Mouse (Mus musculus): ENCODE measurements around the gene Dnaja3. TPM values are rescaled to one million over a fixed set of nuclear protein-coding genes. Genes with fewer than 3 reads are reported as not detected.
A peak's percentile ranks its signal among the peaks of the same experiment; 100 is the strongest.

The Dnaja3 gene
- polyA plus RNA-seq, 1 experiment from 2014 or later, result 95.3 TPM

GRCm38 (mm10) chr16:4605514-4606131 is 34.2 kb upstream of the Dnaja3 start:
- H3K27me3 ChIP-seq (ENCODE audit: insufficient read depth, low read length), result no peaks in the 10 kb centered on the region
- H3K4me1 ChIP-seq (ENCODE audit: insufficient read depth, low read length), result peaks cover 81% of the 10 kb centered on the region
- peaks cover 10% of the 10 kb centered on the region for H3K36me3 ChIP-seq (ENCODE audit: insufficient read depth, low read length)
- no peak for ATAC-seq (ENCODE audit: low FRiP score, low TSS enrichment)
- H3K4me3 ChIP-seq (ENCODE audit: low read length), result no peak overlapping the region
- peak overlapping the region; percentile 14; the same call in 1 of the 2 replicates for H3K4me2 ChIP-seq (replicated peaks; ENCODE audit: low read depth, low read length)
- H3K9ac ChIP-seq (replicated peaks; ENCODE audit: low read length), result no peak overlapping the region
- peak overlapping the region; percentile 41 for H3K27ac ChIP-seq (ENCODE audit: low read length)
- 38% methylated on average over 13 of the region's 13 CpGs for WGBS
- no peaks in the 10 kb centered on the region for H3K9me3 ChIP-seq (ENCODE audit: low read length)

GRCm38 (mm10) chr16:4606431-4607084 is 33.2 kb upstream of the Dnaja3 start:
- 12% methylated on average over 5 of the region's 5 CpGs for WGBS
- Histone ChIP-seq H3K4me3 (ENCODE audit: low read length) (no peak overlapping the region), H3K27me3 (ENCODE audit: insufficient read depth, low read length) (no peaks in the 10 kb centered on the region), H3K4me1 (ENCODE audit: insufficient read depth, low read length) (peaks cover 71% of the 10 kb centered on the region), H3K9ac (replicated peaks; ENCODE audit: low read length) (peak overlapping the region; percentile 32), H3K36me3 (ENCODE audit: insufficient read depth, low read length) (peaks cover 18% of the 10 kb centered on the region), H3K4me2 (replicated peaks; ENCODE audit: low read depth, low read length) (peak overlapping the region; percentile 6; the same call in 1 of the 2 replicates), H3K9me3 (ENCODE audit: low read length) (no peaks in the 10 kb centered on the region), H3K27ac (ENCODE audit: low read length) (peak overlapping the region; percentile 41)
- no peak for ATAC-seq (ENCODE audit: low FRiP score, low TSS enrichment)

GRCm38 (mm10) chr16:4607818-4608531 is 31.8 kb upstream of the Dnaja3 start:
- no peaks in the 10 kb centered on the region for H3K9me3 ChIP-seq (ENCODE audit: low read length)
- H3K27me3 ChIP-seq (ENCODE audit: insufficient read depth, low read length), result no peaks in the 10 kb centered on the region
- 43% methylated on average over 9 of the region's 9 CpGs for WGBS
- peak overlapping the region; percentile 48 for H3K27ac ChIP-seq (ENCODE audit: low read length)
- peak; percentile 12; the same call in 1 of the 2 replicates for ATAC-seq (ENCODE audit: low FRiP score, low TSS enrichment)
- no peak overlapping the region for H3K4me2 ChIP-seq (replicated peaks; ENCODE audit: low read depth, low read length)
- H3K4me3 ChIP-seq (ENCODE audit: low read length), result no peak overlapping the region
- peaks cover 58% of the 10 kb centered on the region for H3K4me1 ChIP-seq (ENCODE audit: insufficient read depth, low read length)
- peak overlapping the region; percentile 32; the same call in 1 of the 2 replicates for H3K9ac ChIP-seq (replicated peaks; ENCODE audit: low read length)
- peaks cover 32% of the 10 kb centered on the region for H3K36me3 ChIP-seq (ENCODE audit: insufficient read depth, low read length)

- no peak overlapping the region for H3K4me3 ChIP-seq (ENCODE audit: low read length)
- H3K4me2 ChIP-seq (replicated peaks; ENCODE audit: low read depth, low read length), result no peak overlapping the region; the same call in 1 of the 2 replicates
- no peaks in the 10 kb centered on the region for H3K9me3 ChIP-seq (ENCODE audit: low read length)
- peak; percentile 36; the same call in 1 of the 2 replicates for ATAC-seq (ENCODE audit: low FRiP score, low TSS enrichment)
- H3K36me3 ChIP-seq (ENCODE audit: insufficient read depth, low read length), result peaks cover 38% of the 10 kb centered on the region
- H3K27me3 ChIP-seq (ENCODE audit: insufficient read depth, low read length), result no peaks in the 10 kb centered on the region
- peaks cover 52% of the 10 kb centered on the region for H3K4me1 ChIP-seq (ENCODE audit: insufficient read depth, low read length)
- 67% methylated on average over 19 of the region's 19 CpGs for WGBS
- H3K9ac ChIP-seq (replicated peaks; ENCODE audit: low read length), result 0 out of 2 replicates have a peak overlapping the region, but pooled peaks have one; percentile 24
- H3K27ac ChIP-seq (ENCODE audit: low read length), result peak overlapping the region; percentile 48
Measured at GRCm38 (mm10) chr16:4608532-4609059, 31.2 kb upstream of the Dnaja3 start.

GRCm38 (mm10) chr16:4611193-4611592 is 28.6 kb upstream of the Dnaja3 start:
- WGBS, result 90% methylated on average over 5 of the region's 5 CpGs
- no peaks in the 10 kb centered on the region for H3K27me3 ChIP-seq (ENCODE audit: insufficient read depth, low read length)
- no peaks in the 10 kb centered on the region for H3K9me3 ChIP-seq (ENCODE audit: low read length)
- no peak overlapping the region for H3K4me3 ChIP-seq (ENCODE audit: low read length)
- H3K4me1 ChIP-seq (ENCODE audit: insufficient read depth, low read length), result peaks cover 30% of the 10 kb centered on the region
- no peak overlapping the region for H3K9ac ChIP-seq (replicated peaks; ENCODE audit: low read length)
- H3K27ac ChIP-seq (ENCODE audit: low read length), result no peak overlapping the region
- no peak overlapping the region for H3K4me2 ChIP-seq (replicated peaks; ENCODE audit: low read depth, low read length)
- peaks cover 64% of the 10 kb centered on the region for H3K36me3 ChIP-seq (ENCODE audit: insufficient read depth, low read length)
- ATAC-seq (ENCODE audit: low FRiP score, low TSS enrichment), result no peak

GRCm38 (mm10) chr16:4611676-4612075 is 28.1 kb upstream of the Dnaja3 start:
- no peaks in the 10 kb centered on the region for H3K9me3 ChIP-seq (ENCODE audit: low read length)
- no peak for ATAC-seq (ENCODE audit: low FRiP score, low TSS enrichment)
- no peak overlapping the region for H3K4me3 ChIP-seq (ENCODE audit: low read length)
- H3K4me2 ChIP-seq (replicated peaks; ENCODE audit: low read depth, low read length), result no peak overlapping the region
- H3K27me3 ChIP-seq (ENCODE audit: insufficient read depth, low read length), result no peaks in the 10 kb centered on the region
- no peak overlapping the region for H3K27ac ChIP-seq (ENCODE audit: low read length)
- peaks cover 66% of the 10 kb centered on the region for H3K36me3 ChIP-seq (ENCODE audit: insufficient read depth, low read length)
- no peak overlapping the region for H3K9ac ChIP-seq (replicated peaks; ENCODE audit: low read length)
- peaks cover 29% of the 10 kb centered on the region for H3K4me1 ChIP-seq (ENCODE audit: insufficient read depth, low read length)
- 91% methylated on average over 7 of the region's 7 CpGs for WGBS

- Histone ChIP-seq H3K9me3 (ENCODE audit: low read length) (no peaks in the 10 kb centered on the region), H3K4me2 (replicated peaks; ENCODE audit: low read depth, low read length) (no peak overlapping the region), H3K36me3 (ENCODE audit: insufficient read depth, low read length) (peaks cover 80% of the 10 kb centered on the region), H3K4me3 (ENCODE audit: low read length) (no peak overlapping the region), H3K27me3 (ENCODE audit: insufficient read depth, low read length) (no peaks in the 10 kb centered on the region), H3K9ac (replicated peaks; ENCODE audit: low read length) (no peak overlapping the region), H3K27ac (ENCODE audit: low read length) (no peak overlapping the region), H3K4me1 (ENCODE audit: insufficient read depth, low read length) (peaks cover 10% of the 10 kb centered on the region)
- no peak for ATAC-seq (ENCODE audit: low FRiP score, low TSS enrichment)
- 85% methylated on average over 9 of the region's 9 CpGs for WGBS
Measured at GRCm38 (mm10) chr16:4613736-4614135, 26.1 kb upstream of the Dnaja3 start.

GRCm38 (mm10) chr16:4614639-4615038 is 25.1 kb upstream of the Dnaja3 start:
- WGBS, result 88% methylated on average over 3 of the region's 3 CpGs
- Histone ChIP-seq H3K27ac (ENCODE audit: low read length) (peak overlapping the region; percentile 18; the same call in 1 of the 2 replicates), H3K36me3 (ENCODE audit: insufficient read depth, low read length) (peaks cover 83% of the 10 kb centered on the region), H3K9me3 (ENCODE audit: low read length) (no peaks in the 10 kb centered on the region), H3K4me2 (replicated peaks; ENCODE audit: low read depth, low read length) (no peak overlapping the region), H3K27me3 (ENCODE audit: insufficient read depth, low read length) (no peaks in the 10 kb centered on the region), H3K4me1 (ENCODE audit: insufficient read depth, low read length) (0 out of 2 replicates have a peak, but pooled peaks cover 8% of the 10 kb centered on the region), H3K4me3 (ENCODE audit: low read length) (no peak overlapping the region), H3K9ac (replicated peaks; ENCODE audit: low read length) (no peak overlapping the region)
- 0 out of 2 replicates have a peak, but pooled peaks have one; percentile 50 for ATAC-seq (ENCODE audit: low FRiP score, low TSS enrichment)

- ATAC-seq (ENCODE audit: low FRiP score, low TSS enrichment), result no peak
- Histone ChIP-seq H3K36me3 (ENCODE audit: insufficient read depth, low read length) (peaks cover 77% of the 10 kb centered on the region), H3K4me2 (replicated peaks; ENCODE audit: low read depth, low read length) (no peak overlapping the region), H3K27me3 (ENCODE audit: insufficient read depth, low read length) (no peaks in the 10 kb centered on the region), H3K9ac (replicated peaks; ENCODE audit: low read length) (no peak overlapping the region), H3K4me1 (ENCODE audit: insufficient read depth, low read length) (0 out of 2 replicates have a peak, but pooled peaks cover 8% of the 10 kb centered on the region), H3K4me3 (ENCODE audit: low read length) (no peak overlapping the region), H3K27ac (ENCODE audit: low read length) (no peak overlapping the region), H3K9me3 (ENCODE audit: low read length) (no peaks in the 10 kb centered on the region)
- 90% methylated on average over 1 of the region's 1 CpGs for WGBS
Measured at GRCm38 (mm10) chr16:4615297-4615696, 24.5 kb upstream of the Dnaja3 start.
